Mouse (Mus musculus): ENCODE data around the gene Ptcra. TPM values are rescaled to one million over a fixed set of nuclear protein-coding genes. Genes with fewer than 3 reads are reported as not detected.
A peak's percentile ranks its signal among the peaks of the same experiment; 100 is the strongest.
"Not testable (repeated sequence)": the region's sequence is repeated elsewhere in the genome, so short reads cannot be mapped to it uniquely, and the experiment has no call there.

Gene Ptcra
- polyA plus RNA-seq, 1 experiment, result 2.0 TPM

DNA sequence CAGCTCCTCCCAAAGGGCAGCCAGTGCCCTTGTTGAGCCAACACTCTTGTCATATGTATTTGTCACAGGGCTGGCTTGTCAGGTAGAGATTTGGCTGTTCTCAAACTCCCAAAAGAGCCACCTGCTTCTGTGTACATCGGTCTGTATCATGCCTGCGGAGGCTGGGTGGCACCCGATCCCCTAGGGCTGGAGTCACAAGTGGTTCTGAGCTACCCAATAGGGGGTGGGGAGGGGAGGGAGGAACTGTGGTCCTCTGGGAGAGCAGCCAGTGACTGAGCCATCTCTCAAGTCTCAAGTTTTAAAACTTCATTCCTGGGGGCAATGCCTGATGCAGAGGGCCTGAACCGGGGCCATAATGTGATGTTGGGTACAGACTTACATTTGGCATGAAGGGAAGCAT lies 33.2 kb upstream of the Ptcra start:
- Histone ChIP-seq H3K4me3 (replicated peaks; ENCODE audit: control insufficient read depth, low read depth, low read length) (no peak overlapping the region), H3K4me1 (ENCODE audit: control insufficient read depth, insufficient read depth, low read length) (peaks cover 3% of the 10 kb centered on the region), H3K27ac (ENCODE audit: control insufficient read depth, insufficient read depth, low read depth, low read length, poor library complexity) (no peak overlapping the region)
- 89% methylated on average over 4 of the region's 4 CpGs for WGBS
- TF ChIP-seq POLR2A (IDR thresholded peaks at IDR 0.05; ENCODE audit: borderline replicate concordance, control insufficient read depth, low read depth, low read length) (no peak), CTCF (IDR thresholded peaks at IDR 0.05; ENCODE audit: control insufficient read depth, insufficient read depth, low read length) (no peak)

- 62% methylated on average over 2 of the region's 2 CpGs for WGBS
- Histone ChIP-seq H3K27ac (ENCODE audit: control insufficient read depth, insufficient read depth, low read depth, low read length, poor library complexity) (no peak overlapping the region), H3K4me3 (replicated peaks; ENCODE audit: control insufficient read depth, low read depth, low read length) (no peak overlapping the region), H3K4me1 (ENCODE audit: control insufficient read depth, insufficient read depth, low read length) (peaks cover 1% of the 10 kb centered on the region)
- TF ChIP-seq CTCF (IDR thresholded peaks at IDR 0.05; ENCODE audit: control insufficient read depth, insufficient read depth, low read length) (no peak), POLR2A (IDR thresholded peaks at IDR 0.05; ENCODE audit: borderline replicate concordance, control insufficient read depth, low read depth, low read length) (no peak)
Measured at GRCm38 (mm10) chr17:46792963-46793362, 29.5 kb upstream of the Ptcra start.

- 78% methylated on average over 2 of the region's 2 CpGs for WGBS
- not testable (repeated sequence) for H3K27ac ChIP-seq (ENCODE audit: control insufficient read depth, insufficient read depth, low read depth, low read length, poor library complexity); H3K4me3 ChIP-seq (replicated peaks; ENCODE audit: control insufficient read depth, low read depth, low read length); H3K4me1 ChIP-seq (ENCODE audit: control insufficient read depth, insufficient read depth, low read length)
Measured at GRCm38 (mm10) chr17:46787974-46788373, 24.5 kb upstream of the Ptcra start.

GRCm38 (mm10) chr17:46786952-46787351 lies 23.4 kb upstream of the Ptcra start:
- WGBS, result 66% methylated on average over 5 of the region's 5 CpGs
- Histone ChIP-seq H3K4me1 (ENCODE audit: control insufficient read depth, insufficient read depth, low read length) (no peaks in the 10 kb centered on the region), H3K4me3 (replicated peaks; ENCODE audit: control insufficient read depth, low read depth, low read length) (no peak overlapping the region), H3K27ac (ENCODE audit: control insufficient read depth, insufficient read depth, low read depth, low read length, poor library complexity) (no peak overlapping the region)
- TF ChIP-seq CTCF (IDR thresholded peaks at IDR 0.05; ENCODE audit: control insufficient read depth, insufficient read depth, low read length) (no peak), POLR2A (IDR thresholded peaks at IDR 0.05; ENCODE audit: borderline replicate concordance, control insufficient read depth, low read depth, low read length) (no peak)

DNA sequence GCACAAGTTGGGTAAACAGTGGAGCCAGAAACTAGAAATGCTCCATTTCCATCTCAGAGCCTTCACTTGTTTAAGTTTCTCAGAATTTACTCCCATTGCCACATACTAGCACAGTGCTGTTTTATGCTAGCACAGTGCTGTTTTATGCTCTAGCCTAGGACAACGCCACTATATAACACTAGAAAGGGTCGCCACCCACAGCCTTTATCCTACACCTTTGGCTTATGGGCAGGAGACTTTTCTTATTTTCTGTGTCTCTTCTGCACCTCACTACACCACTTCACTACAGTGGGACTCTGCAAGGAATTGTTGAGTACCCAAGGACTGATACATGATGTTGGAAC lies 19.7 kb upstream of the Ptcra start:
- WGBS, result 79% methylated on average over 2 of the region's 2 CpGs
- TF ChIP-seq POLR2A (IDR thresholded peaks at IDR 0.05; ENCODE audit: borderline replicate concordance, control insufficient read depth, low read depth, low read length) (no peak), CTCF (IDR thresholded peaks at IDR 0.05; ENCODE audit: control insufficient read depth, insufficient read depth, low read length) (no peak)
- peak overlapping the region; percentile 36; the same call in 1 of the 2 replicates for H3K27ac ChIP-seq (ENCODE audit: control insufficient read depth, insufficient read depth, low read depth, low read length, poor library complexity)
- no peak overlapping the region for H3K4me3 ChIP-seq (replicated peaks; ENCODE audit: control insufficient read depth, low read depth, low read length)
- H3K4me1 ChIP-seq (ENCODE audit: control insufficient read depth, insufficient read depth, low read length), result no peaks in the 10 kb centered on the region

- under 1% methylated on average over 44 of the region's 44 CpGs for WGBS
- Histone ChIP-seq H3K4me1 (ENCODE audit: control insufficient read depth, insufficient read depth, low read length) (no peaks in the 10 kb centered on the region), H3K4me3 (replicated peaks; ENCODE audit: control insufficient read depth, low read depth, low read length) (peak within 1 kb of the TSS; percentile 96), H3K27ac (ENCODE audit: control insufficient read depth, insufficient read depth, low read depth, low read length, poor library complexity) (peak within 1 kb of the TSS; percentile 70)
- TF ChIP-seq POLR2A (IDR thresholded peaks at IDR 0.05; ENCODE audit: borderline replicate concordance, control insufficient read depth, low read depth, low read length), result peak; percentile 89
- TF ChIP-seq CTCF (IDR thresholded peaks at IDR 0.05; ENCODE audit: control insufficient read depth, insufficient read depth, low read length), result peak; percentile 46
Measured at GRCm38 (mm10) chr17:46782341-46783221, 19.1 kb upstream of the Ptcra start, which contains the start of gene Rpl7l1. TSS of gene Rpl7l1 (minus strand) at chr17:46782672.

DNA sequence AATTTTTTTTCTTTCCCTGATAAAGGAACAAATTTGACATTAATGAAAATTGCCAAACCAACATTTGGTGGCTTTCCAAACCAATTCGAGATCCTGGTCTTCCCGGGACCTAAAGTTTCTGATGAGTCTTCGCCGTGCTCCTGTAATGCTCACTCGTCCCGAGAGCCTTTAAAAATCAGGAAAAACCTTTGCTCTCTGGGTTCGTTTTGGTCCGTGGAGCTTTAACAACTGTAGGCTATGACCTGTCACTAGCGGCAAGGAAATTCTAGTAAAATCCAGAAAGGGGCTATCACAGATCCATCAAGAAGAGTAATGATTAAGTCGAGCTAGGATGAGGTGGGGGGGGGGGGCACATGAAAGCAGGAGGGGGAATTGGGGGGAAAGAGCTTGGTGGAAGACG lies 18.4 kb upstream of the Ptcra start:
- peak overlapping the region; percentile 67; the same call in 1 of the 2 replicates for H3K27ac ChIP-seq (ENCODE audit: control insufficient read depth, insufficient read depth, low read depth, low read length, poor library complexity)
- H3K4me1 ChIP-seq (ENCODE audit: control insufficient read depth, insufficient read depth, low read length), result no peaks in the 10 kb centered on the region
- H3K4me3 ChIP-seq (replicated peaks; ENCODE audit: control insufficient read depth, low read depth, low read length), result peak overlapping the region; percentile 96
- no peak for TF ChIP-seq POLR2A (IDR thresholded peaks at IDR 0.05; ENCODE audit: borderline replicate concordance, control insufficient read depth, low read depth, low read length)
- no peak for TF ChIP-seq CTCF (IDR thresholded peaks at IDR 0.05; ENCODE audit: control insufficient read depth, insufficient read depth, low read length)
- 2% methylated on average over 11 of the region's 11 CpGs for WGBS

GRCm38 (mm10) chr17:46776087-46776486 lies 12.6 kb upstream of the Ptcra start:
- H3K27ac ChIP-seq (ENCODE audit: control insufficient read depth, insufficient read depth, low read depth, low read length, poor library complexity), result no peak overlapping the region
- 95% methylated on average over 3 of the region's 3 CpGs for WGBS
- no peaks in the 10 kb centered on the region for H3K4me1 ChIP-seq (ENCODE audit: control insufficient read depth, insufficient read depth, low read length)
- TF ChIP-seq POLR2A (IDR thresholded peaks at IDR 0.05; ENCODE audit: borderline replicate concordance, control insufficient read depth, low read depth, low read length) (no peak), CTCF (IDR thresholded peaks at IDR 0.05; ENCODE audit: control insufficient read depth, insufficient read depth, low read length) (no peak)
- H3K4me3 ChIP-seq (replicated peaks; ENCODE audit: control insufficient read depth, low read depth, low read length), result no peak overlapping the region

All from bone marrow, adult 2 months (tissue).